Mouse (Mus musculus): ENCODE measurements around the gene Ap1b1. TPM values are rescaled to one million over a fixed set of nuclear protein-coding genes. Genes with fewer than 3 reads are reported as not detected.

Ap1b1 gene
- 129 and 141 TPM in 2 replicates for total RNA-seq (2014; fragmentation: Nextera tagmentation)
- total RNA-seq (2017), result 94.9 and 98.0 TPM in 2 replicates
- polyA plus RNA-seq (2012), result 76.1 and 86.1 TPM in 2 replicates

GRCm38 (mm10) chr11:4986695-4987486 is at the start of gene Ap1b1:
Gene Ap1b1 (plus strand): TSS chr11:4986824.
- no peaks in the 10 kb centered on the region; the same call in 1 of the 2 replicates for H3K27me3 ChIP-seq (ENCODE audit: insufficient read depth, low read length)
- H3K9me3 ChIP-seq (replicated peaks), result no peaks in the 10 kb centered on the region
- DNase-seq (ENCODE audit: low spot score), result peak; percentile 80
- H3K4me1 ChIP-seq (ENCODE audit: insufficient read depth, low read depth, low read length), result peaks cover 83% of the 10 kb centered on the region
- TF ChIP-seq GATA1 (IDR thresholded peaks at IDR 0.05; ENCODE audit: borderline replicate concordance, low read length), result no peak
- no peak for TF ChIP-seq GATA2 (IDR thresholded peaks at IDR 0.05; ENCODE audit: borderline replicate concordance, low read depth, low read length)
- TF ChIP-seq CTCF (IDR thresholded peaks at IDR 0.05; ENCODE audit: low read depth, low read length), result no peak
- no peak for TF ChIP-seq TAL1 (conservative IDR thresholded peaks at IDR 0.05; ENCODE audit: low read depth, low read length)
- TF ChIP-seq POLR2AphosphoS5 (IDR thresholded peaks at IDR 0.05; ENCODE audit: insufficient replicate concordance, low read depth, low read length), result no peak
- peaks cover 36% of the 10 kb centered on the region for H3K36me3 ChIP-seq (replicated peaks)
- peak within 1 kb of the TSS; percentile 86 for H3K4me3 ChIP-seq (ENCODE audit: low read depth, low read length)
- peak; percentile 36 for ATAC-seq (ENCODE audit: extremely low read depth, insufficient number of reproducible peaks, low FRiP score, poor library complexity, severe bottlenecking)

GRCm38 (mm10) chr11:4946530-4946929 is 40.1 kb upstream of the Ap1b1 start:
- Histone ChIP-seq H3K4me3 (ENCODE audit: low read depth, low read length) (peak overlapping the region; percentile 79), H3K9me3 (replicated peaks) (no peaks in the 10 kb centered on the region), H3K36me3 (replicated peaks) (peaks cover 74% of the 10 kb centered on the region), H3K4me1 (ENCODE audit: insufficient read depth, low read depth, low read length) (peaks cover 51% of the 10 kb centered on the region), H3K27me3 (ENCODE audit: insufficient read depth, low read length) (peaks cover 22% of the 10 kb centered on the region)
- no peak for ATAC-seq (ENCODE audit: extremely low read depth, insufficient number of reproducible peaks, low FRiP score, poor library complexity, severe bottlenecking)
- no peak for TF ChIP-seq GATA1 (IDR thresholded peaks at IDR 0.05; ENCODE audit: borderline replicate concordance, low read length)
- no peak for TF ChIP-seq POLR2AphosphoS5 (IDR thresholded peaks at IDR 0.05; ENCODE audit: insufficient replicate concordance, low read depth, low read length)
- TF ChIP-seq CTCF (IDR thresholded peaks at IDR 0.05; ENCODE audit: low read depth, low read length), result no peak
- no peak for TF ChIP-seq GATA2 (IDR thresholded peaks at IDR 0.05; ENCODE audit: borderline replicate concordance, low read depth, low read length)
- no peak for TF ChIP-seq TAL1 (conservative IDR thresholded peaks at IDR 0.05; ENCODE audit: low read depth, low read length)
- DNase-seq (ENCODE audit: low spot score), result no peak

- peak overlapping the region; percentile 79 for H3K4me3 ChIP-seq (ENCODE audit: low read depth, low read length)
- H3K36me3 ChIP-seq (replicated peaks), result peaks cover 74% of the 10 kb centered on the region
- no peaks in the 10 kb centered on the region for H3K9me3 ChIP-seq (replicated peaks)
- ATAC-seq (ENCODE audit: extremely low read depth, insufficient number of reproducible peaks, low FRiP score, poor library complexity, severe bottlenecking) (0 out of 2 replicates have a peak, but pooled peaks have one; percentile 31), DNase-seq (ENCODE audit: low spot score) (peak; percentile 80)
- peaks cover 51% of the 10 kb centered on the region for H3K4me1 ChIP-seq (ENCODE audit: insufficient read depth, low read depth, low read length)
- H3K27me3 ChIP-seq (ENCODE audit: insufficient read depth, low read length), result peaks cover 22% of the 10 kb centered on the region
- TF ChIP-seq GATA2 (IDR thresholded peaks at IDR 0.05; ENCODE audit: borderline replicate concordance, low read depth, low read length) (no peak), GATA1 (IDR thresholded peaks at IDR 0.05; ENCODE audit: borderline replicate concordance, low read length) (no peak), POLR2AphosphoS5 (IDR thresholded peaks at IDR 0.05; ENCODE audit: insufficient replicate concordance, low read depth, low read length) (no peak), TAL1 (conservative IDR thresholded peaks at IDR 0.05; ENCODE audit: low read depth, low read length) (no peak), CTCF (IDR thresholded peaks at IDR 0.05; ENCODE audit: low read depth, low read length) (no peak)
Measured at GRCm38 (mm10) chr11:4946947-4947812, 39.4 kb upstream of the Ap1b1 start.

GRCm38 (mm10) chr11:4947813-4948174 is 38.8 kb upstream of the Ap1b1 start, which contains the start of gene Nefh:
Gene Nefh (minus strand): TSS chr11:4948064.
- ATAC-seq (ENCODE audit: extremely low read depth, insufficient number of reproducible peaks, low FRiP score, poor library complexity, severe bottlenecking) (0 out of 2 replicates have a peak, but pooled peaks have one; percentile 26), DNase-seq (ENCODE audit: low spot score) (peak; percentile 49)
- H3K4me1 ChIP-seq (ENCODE audit: insufficient read depth, low read depth, low read length), result peaks cover 51% of the 10 kb centered on the region
- H3K9me3 ChIP-seq (replicated peaks), result no peaks in the 10 kb centered on the region
- H3K4me3 ChIP-seq (ENCODE audit: low read depth, low read length), result peak within 1 kb of the TSS; percentile 79
- peaks cover 22% of the 10 kb centered on the region for H3K27me3 ChIP-seq (ENCODE audit: insufficient read depth, low read length)
- peaks cover 74% of the 10 kb centered on the region for H3K36me3 ChIP-seq (replicated peaks)
- no peak for TF ChIP-seq GATA2 (IDR thresholded peaks at IDR 0.05; ENCODE audit: borderline replicate concordance, low read depth, low read length)
- no peak for TF ChIP-seq TAL1 (conservative IDR thresholded peaks at IDR 0.05; ENCODE audit: low read depth, low read length)
- no peak for TF ChIP-seq CTCF (IDR thresholded peaks at IDR 0.05; ENCODE audit: low read depth, low read length)
- TF ChIP-seq GATA1 (IDR thresholded peaks at IDR 0.05; ENCODE audit: borderline replicate concordance, low read length), result no peak
- no peak for TF ChIP-seq POLR2AphosphoS5 (IDR thresholded peaks at IDR 0.05; ENCODE audit: insufficient replicate concordance, low read depth, low read length)

- peaks cover 71% of the 10 kb centered on the region for H3K36me3 ChIP-seq (replicated peaks)
- no peak for DNase-seq (ENCODE audit: low spot score)
- TF ChIP-seq GATA2 (IDR thresholded peaks at IDR 0.05; ENCODE audit: borderline replicate concordance, low read depth, low read length) (no peak), TAL1 (conservative IDR thresholded peaks at IDR 0.05; ENCODE audit: low read depth, low read length) (no peak), CTCF (IDR thresholded peaks at IDR 0.05; ENCODE audit: low read depth, low read length) (no peak), POLR2AphosphoS5 (IDR thresholded peaks at IDR 0.05; ENCODE audit: insufficient replicate concordance, low read depth, low read length) (no peak), GATA1 (IDR thresholded peaks at IDR 0.05; ENCODE audit: borderline replicate concordance, low read length) (no peak)
- no peak overlapping the region; the same call in 1 of the 2 replicates for H3K4me3 ChIP-seq (ENCODE audit: low read depth, low read length)
- peaks cover 22% of the 10 kb centered on the region for H3K27me3 ChIP-seq (ENCODE audit: insufficient read depth, low read length)
- ATAC-seq (ENCODE audit: extremely low read depth, insufficient number of reproducible peaks, low FRiP score, poor library complexity, severe bottlenecking), result no peak
- no peaks in the 10 kb centered on the region for H3K9me3 ChIP-seq (replicated peaks)
- peaks cover 61% of the 10 kb centered on the region for H3K4me1 ChIP-seq (ENCODE audit: insufficient read depth, low read depth, low read length)
Measured at GRCm38 (mm10) chr11:4948792-4949191, 37.8 kb upstream of the Ap1b1 start.
